Mouse (Mus musculus): ENCODE results near the gene Tsn.

Tsn gene

DNA sequence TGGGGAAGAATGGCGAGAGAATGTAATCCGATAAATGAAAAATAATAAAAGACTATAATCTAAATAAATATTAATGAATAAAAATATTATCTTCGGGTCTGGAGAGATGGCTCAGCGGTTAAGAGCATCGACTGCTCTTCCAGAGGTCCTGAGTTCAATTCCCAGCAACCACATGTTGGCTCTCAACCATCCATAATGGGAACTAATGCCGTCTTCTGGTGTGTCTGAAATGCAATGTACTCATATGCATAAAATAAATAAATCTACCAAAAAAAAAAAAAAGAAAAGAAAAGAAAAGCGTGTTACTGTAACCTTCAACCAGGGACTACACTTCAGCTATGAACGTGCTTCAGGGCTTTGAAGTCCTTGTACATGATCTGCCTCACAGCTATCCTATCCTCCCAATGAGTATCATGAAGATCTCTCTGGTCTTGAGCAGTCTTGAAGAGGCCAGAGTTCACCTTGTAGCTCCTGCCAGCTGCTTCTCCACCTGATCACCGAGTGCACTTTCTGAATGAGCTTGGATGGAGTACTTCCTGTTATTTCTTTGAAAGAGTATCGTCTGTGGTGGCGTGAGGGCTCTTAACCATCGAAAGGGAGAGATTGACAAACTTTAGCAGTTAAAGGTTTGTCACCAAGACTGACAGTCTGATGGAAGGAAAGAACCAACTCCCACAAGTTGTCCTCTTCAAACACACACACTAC, at the start of gene Tsn:
Gene Tsn (minus strand): TSS at position 118 of the 705 bp plus-strand sequence.
- peak; percentile 36 for DNase-seq

DNA sequence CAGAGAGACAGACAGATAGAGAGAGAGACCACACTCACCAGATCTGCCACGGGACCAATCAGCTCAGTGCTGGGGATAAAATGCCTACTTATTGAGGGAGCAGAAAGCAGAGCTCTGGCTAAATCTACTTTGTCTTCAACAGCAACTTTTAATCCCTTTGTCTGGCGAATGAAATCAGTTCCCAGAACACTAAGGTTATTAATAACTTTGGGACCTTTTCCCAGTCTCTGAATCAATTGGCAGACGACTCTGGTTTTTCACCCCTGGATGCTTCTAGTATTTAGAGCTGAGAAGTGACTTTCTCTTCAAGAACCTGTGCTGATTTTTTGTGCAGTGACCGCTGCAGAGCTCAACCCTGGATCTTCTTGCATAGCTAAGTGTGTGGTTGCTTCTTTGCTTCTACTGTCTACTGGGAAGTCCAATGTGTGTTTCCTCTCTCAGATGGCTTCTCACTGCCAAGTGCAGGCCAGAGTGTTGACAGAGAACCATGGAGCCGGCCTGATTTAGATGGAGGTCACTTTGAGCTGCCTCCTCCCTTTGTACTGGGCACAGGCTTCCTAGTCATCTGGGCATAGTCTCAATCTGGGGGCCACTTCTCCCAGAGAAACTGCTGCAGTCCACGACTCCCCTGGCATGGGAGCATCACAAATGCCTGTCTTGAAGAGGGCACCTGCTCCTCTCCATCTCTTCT, 47.7 kb upstream of the Tsn start:
- no peak for DNase-seq

DNA sequence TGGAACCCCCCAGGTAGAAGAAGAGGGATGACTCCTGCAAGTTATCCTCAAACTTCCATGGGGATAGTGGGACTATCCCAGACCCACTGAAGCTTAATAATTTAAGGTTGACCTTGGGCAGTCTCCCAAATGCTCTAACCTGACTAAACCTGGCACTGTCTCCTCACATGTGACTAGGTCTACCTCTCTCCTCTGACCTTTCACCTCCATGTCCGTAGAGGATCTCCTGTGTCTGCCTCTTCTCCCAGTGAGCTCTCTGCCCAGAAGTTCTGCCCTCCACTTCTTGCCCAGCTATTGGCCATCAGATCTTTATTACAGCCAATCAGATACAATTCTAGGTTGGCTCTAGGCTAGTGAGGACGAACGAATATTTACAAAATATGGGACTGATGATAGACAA, 38.4 kb upstream of the Tsn start:
- no peak for DNase-seq

- peak; percentile 58 for DNase-seq
Measured at GRCm38 (mm10) chr1:118343649-118344435, 32.3 kb upstream of the Tsn start.

GRCm38 (mm10) chr1:118337921-118338320, 26.4 kb upstream of the Tsn start:
- no peak for DNase-seq

DNA sequence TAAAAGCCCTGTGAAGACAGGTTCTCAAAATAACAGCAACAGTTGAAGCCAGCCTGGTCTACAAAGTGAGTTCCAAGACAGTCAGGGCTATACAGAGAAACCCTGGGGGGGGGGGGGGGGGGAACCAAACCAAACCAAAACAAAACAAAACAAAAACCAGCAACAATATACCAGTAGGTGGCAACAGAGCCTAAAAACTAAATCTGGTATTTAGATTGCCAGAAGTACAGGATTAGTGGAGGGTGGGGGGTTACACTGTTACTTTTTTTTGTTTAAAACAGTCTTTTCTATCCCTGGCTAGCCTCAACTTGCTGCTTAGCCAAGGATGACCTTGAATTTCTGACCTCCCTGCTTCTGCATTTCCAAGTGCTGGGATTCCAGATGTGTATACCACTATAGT, 24.3 kb upstream of the Tsn start:
- peak; percentile 14 for DNase-seq

DNA sequence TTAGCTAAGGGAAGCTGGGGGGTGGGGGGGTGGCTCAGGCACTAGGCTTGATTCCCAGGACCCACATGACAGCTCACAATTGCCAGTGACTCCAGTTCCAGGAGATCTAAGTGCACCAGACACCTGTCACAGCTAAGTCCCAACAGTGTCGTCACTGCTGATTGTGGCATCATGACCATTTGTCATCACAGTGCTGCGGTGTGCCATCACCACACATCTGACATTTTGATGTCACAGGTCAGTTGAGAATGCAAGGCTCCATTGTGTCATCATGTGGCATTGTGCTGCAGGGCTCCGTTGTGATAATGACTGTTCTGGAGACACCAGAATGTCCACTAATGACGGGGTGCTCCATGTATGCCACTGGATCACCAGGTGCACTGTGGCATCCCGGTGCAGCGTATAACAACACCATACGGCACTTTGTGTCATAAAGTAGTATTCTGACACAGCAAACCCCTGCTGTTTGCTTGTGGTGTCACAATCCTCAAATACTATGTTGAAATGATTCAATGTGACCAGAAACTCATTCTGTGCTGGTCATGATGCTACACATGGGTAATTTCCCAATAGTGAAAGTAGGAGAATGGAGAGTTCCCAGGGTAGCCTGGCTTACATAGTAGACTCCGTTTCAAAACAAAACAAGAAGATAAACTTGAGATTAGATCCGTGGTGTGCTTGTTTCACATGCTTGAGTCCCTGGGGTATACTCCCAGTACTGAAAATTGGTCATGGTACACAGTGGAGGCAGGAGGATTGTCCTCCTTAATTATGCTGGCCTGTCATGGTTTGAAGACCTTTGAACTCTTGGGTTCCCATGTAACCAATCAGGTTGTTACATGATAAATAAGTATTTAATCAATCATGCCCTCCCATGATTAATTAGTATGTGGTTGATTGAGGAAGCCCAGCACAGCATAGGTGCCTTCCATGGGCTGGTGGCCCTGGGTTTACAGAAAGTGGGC, 23.5 kb upstream of the Tsn start:
- DNase-seq: no peak

GRCm38 (mm10) chr1:118321661-118322201, 10.2 kb upstream of the Tsn start, which contains the start of gene Nifk:
Nifk (plus strand) TSS chr1:118321839.
- peak; percentile 96 for DNase-seq

DNA sequence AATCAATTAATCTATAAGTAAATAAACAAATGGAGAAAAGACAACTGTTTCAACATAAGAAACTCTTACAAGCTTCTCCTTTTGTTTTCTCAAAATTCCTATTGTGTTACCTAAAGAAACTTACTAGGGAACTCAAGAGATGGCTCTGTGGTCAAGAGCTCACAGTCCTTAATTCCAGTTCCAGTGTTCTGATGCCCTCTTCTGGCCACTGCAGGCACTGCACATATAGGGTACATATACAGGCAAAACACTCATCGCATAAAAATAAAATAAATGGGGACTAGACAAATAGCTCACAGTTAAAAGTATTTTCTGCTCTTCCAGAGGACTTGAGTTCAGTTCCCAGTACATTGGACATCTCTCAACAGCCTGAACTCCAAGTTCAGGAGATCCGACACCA, 9.2 kb upstream of the Tsn start:
- DNase-seq: peak; percentile 76

DNA sequence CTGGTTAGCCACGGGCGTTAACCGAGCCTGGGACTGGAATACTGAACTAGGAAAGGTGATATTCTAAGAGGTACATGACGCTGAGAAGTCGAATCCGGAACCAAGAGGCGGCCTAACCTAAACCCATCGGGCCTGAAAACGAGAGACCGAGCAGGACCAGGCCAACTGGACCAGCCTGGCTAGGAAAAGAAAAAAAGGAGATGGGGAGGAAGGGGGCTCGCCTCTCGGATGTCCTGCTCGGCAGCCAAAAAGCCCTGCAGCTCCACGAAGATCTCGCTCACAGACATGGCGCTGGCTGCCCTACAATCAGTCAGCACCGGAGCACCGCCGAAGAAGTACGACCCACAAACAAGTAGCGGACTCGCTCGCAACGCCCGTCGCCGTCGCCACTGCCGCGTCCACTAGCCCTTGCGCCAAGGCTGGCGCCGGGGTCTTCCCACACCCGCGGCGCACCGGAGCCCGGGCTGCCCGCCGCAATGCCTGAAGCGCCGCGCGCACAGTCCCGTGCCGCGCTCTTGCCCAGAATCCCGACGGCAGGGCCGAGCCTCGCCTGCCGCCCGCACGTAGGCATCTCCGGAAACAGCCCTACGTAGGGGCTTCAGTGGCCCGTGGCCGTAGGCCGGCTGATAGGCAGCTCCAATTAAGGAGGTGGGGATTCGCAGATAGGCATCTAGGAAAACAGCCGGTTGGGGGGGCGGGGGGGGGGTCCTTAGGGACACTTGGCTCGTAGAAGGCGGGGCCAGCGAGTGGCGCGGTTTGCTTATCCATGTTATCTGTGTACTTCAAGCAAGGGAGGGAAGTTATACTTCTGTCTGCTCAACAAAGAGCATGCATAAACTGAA, 538 bp downstream of the Tsn start:
- DNase-seq: peak; percentile 92

GRCm38 (mm10) chr1:118297719-118298118, 13.8 kb downstream of the Tsn start:
- DNase-seq: no peak

DNA sequence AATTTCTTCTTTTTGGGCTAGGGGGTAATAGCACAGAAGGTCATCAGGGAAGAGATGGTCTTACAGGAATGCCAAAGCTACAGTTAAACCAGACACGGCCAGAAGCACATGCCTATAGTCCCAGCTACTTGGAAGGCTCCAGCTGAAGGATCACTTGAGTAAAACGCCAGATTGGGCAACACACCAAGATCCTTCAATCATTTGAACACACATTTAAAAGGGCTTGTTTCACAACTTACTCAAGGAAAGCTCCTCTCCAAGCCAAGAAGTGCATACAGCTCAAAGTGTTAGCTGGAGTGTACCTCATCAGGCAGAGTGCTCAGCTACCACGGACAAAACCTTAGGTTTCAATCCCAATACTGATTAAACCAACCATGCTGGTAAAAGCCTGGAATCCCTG, 14.9 kb downstream of the Tsn start:
- peak; percentile 89 for DNase-seq

GRCm38 (mm10) chr1:118294826-118295225, 16.7 kb downstream of the Tsn start:
- peak; percentile 79 for DNase-seq

DNA sequence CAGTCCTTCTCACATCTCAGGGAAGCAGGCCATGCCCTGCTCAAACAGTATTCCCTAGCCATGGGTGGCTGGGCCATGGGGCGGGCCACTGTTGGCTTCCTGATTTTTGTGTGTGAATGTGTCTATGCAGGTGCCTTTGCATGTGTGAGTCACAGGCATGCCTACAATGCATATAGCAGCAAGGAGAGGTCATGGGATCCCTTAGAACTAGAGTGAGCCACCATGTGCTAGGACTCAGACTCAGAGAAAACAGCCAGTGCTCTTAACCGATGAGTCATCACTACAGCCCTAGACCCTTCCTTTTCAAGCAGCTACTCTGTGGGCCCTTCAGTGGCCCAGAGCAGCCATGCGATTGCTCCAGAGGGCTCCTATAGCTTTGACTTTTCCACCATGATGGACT, 17.3 kb downstream of the Tsn start:
- DNase-seq: peak; percentile 12

DNA sequence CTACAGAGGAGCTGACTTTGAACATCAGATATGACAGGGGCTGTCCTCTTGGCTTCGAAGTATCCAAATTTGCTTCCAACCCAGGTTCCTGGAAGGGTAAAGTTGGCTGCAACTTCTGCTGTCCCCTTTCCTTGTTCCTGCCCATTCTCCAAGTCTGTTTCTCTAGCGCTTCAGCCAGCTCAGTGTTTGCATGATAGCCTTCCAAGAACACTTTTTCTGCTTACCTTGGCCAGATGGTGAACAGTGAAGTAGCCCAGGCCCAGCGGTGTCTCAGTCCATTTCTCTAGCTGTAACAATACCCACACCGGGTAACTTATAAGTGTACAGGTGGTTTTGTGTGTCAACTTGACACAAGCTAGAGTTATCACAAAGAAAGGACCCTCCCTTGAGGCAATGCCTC, 19.2 kb downstream of the Tsn start:
- peak; percentile 66 for DNase-seq

GRCm38 (mm10) chr1:118275139-118275538, 36.4 kb downstream of the Tsn start:
- peak; percentile 13 for DNase-seq

DNA sequence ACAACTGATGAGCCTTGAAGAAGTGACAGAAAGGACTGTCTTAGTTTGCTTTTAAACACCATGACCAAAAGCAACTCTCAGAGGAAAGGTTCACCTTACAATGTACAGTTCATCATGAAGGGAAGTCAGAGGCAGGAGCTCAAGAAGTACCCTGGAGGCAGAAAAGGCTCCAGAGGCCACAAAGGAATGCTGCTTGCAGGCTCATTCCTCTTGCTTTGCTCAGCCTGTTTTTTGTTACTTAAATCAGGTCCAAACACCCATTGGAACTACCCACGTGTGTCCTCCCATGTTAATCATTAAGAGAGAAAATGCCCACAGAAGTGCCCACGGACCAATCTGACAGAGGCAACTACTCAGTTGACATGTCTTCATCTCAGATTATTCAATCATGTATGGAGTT, 59.6 kb downstream of the Tsn start:
- no peak for DNase-seq

Data from lung, postnatal 36 days (tissue).